Mouse (Mus musculus): ENCODE measurements around the gene Pak3.

DNA sequence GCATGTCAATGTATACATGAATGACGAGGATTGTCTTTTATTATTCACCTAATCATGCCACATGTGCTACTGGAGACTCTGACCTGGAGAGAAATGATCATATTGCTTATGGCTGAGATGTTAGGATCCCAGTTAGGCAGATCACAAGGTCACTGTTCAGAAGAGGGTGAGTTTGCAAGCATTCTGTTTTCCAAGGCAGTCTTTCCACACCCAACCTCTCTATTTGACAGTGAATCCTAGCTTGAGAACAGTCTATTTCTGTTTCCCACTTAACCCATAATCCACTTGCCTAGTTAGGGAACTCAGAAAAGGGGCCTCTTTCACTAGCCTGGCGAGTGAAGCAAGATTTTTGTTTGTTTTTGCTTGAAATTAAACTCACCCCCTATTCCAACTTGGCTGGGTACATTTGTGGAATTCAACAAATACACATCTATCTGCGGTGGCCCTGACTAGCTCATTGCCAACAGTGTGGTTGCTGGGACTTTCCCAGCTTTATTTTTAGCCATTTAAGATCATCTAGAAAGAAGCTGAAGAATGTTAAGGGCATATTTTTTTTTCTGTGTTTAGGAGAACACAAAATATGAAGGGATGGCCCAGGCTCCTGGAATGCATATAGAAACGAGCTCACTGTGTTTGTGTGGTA lies 17.2 kb upstream of the Pak3 start:
- TF ChIP-seq CTCF (IDR thresholded peaks at IDR 0.05; ENCODE audit: low read depth) (no peak), EP300 (IDR thresholded peaks at IDR 0.05; ENCODE audit: low read depth) (no peak)
